Mouse (Mus musculus) spleen, postnatal 0 days (tissue): Measurements from ENCODE around the gene Olfr732. TPM values are rescaled to one million over a fixed set of nuclear protein-coding genes. Genes with fewer than 3 reads are reported as not detected.

ENCODE experiments used
- polyA plus RNA-seq: library from polyadenylated mRNA; unstranded; fragments of >200 nt; fragmentation: Nextera tagmentation; extraction: Ambion mirVana; gene quantifications from 2 replicates; pipeline ENCODE4 v1.2.1, GENCODE M21; 2015

The Olfr732 gene
- polyA plus RNA-seq: not detected in 2 replicates

GRCm38 (mm10) chr14:50284106-50284505 lies at the start of gene Olfr732:
TSS of gene Olfr732 (minus strand) at chr14:50284206.

GRCm38 (mm10) chr14:50326661-50327060 lies 42.7 kb upstream of the Olfr732 start, which contains the start of gene Olfr734:
TSS of gene Olfr734 (minus strand) at chr14:50326761.

GRCm38 (mm10) chr14:50301422-50301821 lies 17.4 kb upstream of the Olfr732 start, which contains the start of gene Olfr733:
TSS of gene Olfr733 (minus strand) at chr14:50301522.

GRCm38 (mm10) chr14:50241766-50242165 lies 42.2 kb downstream of the Olfr732 start, which contains the start of gene Olfr731:
TSS of gene Olfr731 (minus strand) at chr14:50241866.

Other genes starting within 250 kb of the Olfr732 start
- not detected in 2 replicates for gene Olfr725, start 243.8 kb downstream of the Olfr732 start, polyA plus RNA-seq
- gene Olfr726, start 193.3 kb downstream of the Olfr732 start, polyA plus RNA-seq: not detected in 2 replicates
- not detected in 2 replicates for gene Olfr727, start 161.0 kb downstream of the Olfr732 start, polyA plus RNA-seq
- not detected in 2 replicates for gene Olfr728, start 141.5 kb downstream of the Olfr732 start, polyA plus RNA-seq
- gene Olfr729, start 131.3 kb downstream of the Olfr732 start, polyA plus RNA-seq: not detected in 2 replicates
- gene Olfr730, start 96.0 kb downstream of the Olfr732 start, polyA plus RNA-seq: not detected in 2 replicates
- not detected in 2 replicates for gene Olfr731, start 42.3 kb downstream of the Olfr732 start, polyA plus RNA-seq
- gene Olfr733, start 17.3 kb upstream of the Olfr732 start, polyA plus RNA-seq: not detected in 2 replicates
- gene Olfr734, start 42.6 kb upstream of the Olfr732 start, polyA plus RNA-seq: not detected in 2 replicates
- not detected in 2 replicates for gene Olfr735, start 64.7 kb upstream of the Olfr732 start, polyA plus RNA-seq
- gene Tlr11, start 73.7 kb upstream of the Olfr732 start, polyA plus RNA-seq: 0.20 and 0.44 TPM in 2 replicates
- gene Olfr736, start 97.0 kb upstream of the Olfr732 start, polyA plus RNA-seq: not detected in 2 replicates
- not detected in 2 replicates for gene Olfr738, start 123.4 kb upstream of the Olfr732 start, polyA plus RNA-seq
- not detected in 2 replicates for gene Olfr739, start 134.4 kb upstream of the Olfr732 start, polyA plus RNA-seq
- gene Olfr740, start 161.3 kb upstream of the Olfr732 start, polyA plus RNA-seq: not detected in 2 replicates
- not detected in 2 replicates for gene Olfr741, start 188.5 kb upstream of the Olfr732 start, polyA plus RNA-seq
- not detected in 2 replicates for gene Olfr742, start 219.4 kb upstream of the Olfr732 start, polyA plus RNA-seq
- not detected in 2 replicates for gene Olfr743, start 237.6 kb upstream of the Olfr732 start, polyA plus RNA-seq